Mouse (Mus musculus) induced T-regulatory cell, adult 2 months (primary cell): ENCODE results near the gene Ccz1.

Experiments
- DNase-seq: peaks from one replicate; pipeline ENCODE4 v3.0.0-alpha.2; 2012; ENCODE audit warnings: low read depth

The Ccz1 gene

DNA sequence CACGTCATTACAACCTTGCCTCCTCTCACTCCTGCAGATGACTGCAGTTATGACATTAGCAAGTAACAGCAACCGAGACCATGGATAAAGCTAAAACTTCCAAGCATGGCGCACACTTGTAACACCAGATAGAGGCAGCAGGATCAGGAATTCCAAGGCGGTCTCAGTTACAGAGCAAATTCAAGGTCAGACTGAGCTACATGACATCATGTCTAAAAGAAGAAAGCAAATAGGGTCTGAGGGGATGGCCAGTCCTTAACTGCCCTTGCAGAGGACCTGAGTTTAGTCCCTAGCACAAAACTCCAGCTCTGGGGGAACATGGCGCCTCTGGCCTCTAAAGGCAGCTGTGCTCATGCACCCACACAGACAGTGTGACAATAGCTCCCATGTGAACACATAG, 20.8 kb downstream of the Ccz1 start:
- no peak for DNase-seq

DNA sequence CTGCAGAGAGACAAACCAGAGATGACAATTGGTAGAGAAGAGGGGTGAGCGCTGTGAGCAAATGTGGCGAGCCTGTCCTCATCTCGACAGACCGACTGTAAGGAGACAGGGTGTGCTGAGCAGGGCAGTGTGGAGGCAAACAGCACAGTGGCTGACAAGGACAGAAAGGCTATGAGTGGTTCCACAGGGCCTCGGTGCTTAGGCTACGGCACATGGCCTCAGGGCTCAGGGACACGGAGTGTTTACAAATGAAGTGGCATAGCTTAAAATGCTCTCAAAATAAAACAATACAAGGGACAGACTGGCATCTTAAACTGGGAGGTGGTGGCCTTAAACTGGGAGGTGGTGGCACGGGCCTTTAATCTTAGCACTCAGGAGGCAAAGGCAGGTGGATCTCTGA, 21.4 kb downstream of the Ccz1 start:
- no peak for DNase-seq

DNA sequence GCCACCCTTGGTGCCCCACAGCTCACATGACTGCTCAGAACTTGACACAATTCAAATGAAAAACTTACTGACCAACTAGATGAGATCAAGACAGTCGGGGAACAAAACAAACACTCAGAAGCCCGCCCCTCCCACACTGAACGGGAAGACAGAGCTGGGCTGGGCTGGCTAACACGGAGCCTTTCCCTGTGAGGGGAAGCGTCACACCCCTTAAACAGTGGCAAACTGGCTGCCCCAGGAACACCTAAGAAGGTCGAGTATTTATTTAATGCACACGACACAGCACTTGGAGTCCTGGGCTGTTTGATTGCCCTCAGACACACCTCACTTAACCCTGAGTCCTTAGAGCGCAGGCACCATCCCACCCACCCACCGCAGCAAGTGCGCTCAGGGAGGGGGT, 22.0 kb downstream of the Ccz1 start:
- DNase-seq: no peak

DNA sequence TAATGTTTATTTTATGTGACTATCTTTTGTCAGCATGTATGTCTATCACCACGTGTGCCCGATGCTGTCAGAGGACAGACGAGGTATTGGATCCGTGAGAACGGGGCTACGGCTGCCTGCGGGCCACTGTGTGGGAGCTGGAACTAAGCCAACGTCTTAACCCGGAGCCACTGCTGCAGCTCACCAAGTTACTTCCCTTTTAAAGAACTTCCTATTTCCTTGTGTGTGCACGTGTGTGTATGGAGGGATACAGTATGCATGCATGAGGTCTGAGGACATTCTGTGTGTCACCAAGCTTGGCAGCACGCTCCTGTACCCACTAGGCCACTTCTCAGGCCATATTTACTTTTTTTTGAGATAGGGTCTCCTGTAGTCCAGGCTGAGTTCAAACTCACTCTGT, 24.6 kb downstream of the Ccz1 start:
- DNase-seq: no peak

DNA sequence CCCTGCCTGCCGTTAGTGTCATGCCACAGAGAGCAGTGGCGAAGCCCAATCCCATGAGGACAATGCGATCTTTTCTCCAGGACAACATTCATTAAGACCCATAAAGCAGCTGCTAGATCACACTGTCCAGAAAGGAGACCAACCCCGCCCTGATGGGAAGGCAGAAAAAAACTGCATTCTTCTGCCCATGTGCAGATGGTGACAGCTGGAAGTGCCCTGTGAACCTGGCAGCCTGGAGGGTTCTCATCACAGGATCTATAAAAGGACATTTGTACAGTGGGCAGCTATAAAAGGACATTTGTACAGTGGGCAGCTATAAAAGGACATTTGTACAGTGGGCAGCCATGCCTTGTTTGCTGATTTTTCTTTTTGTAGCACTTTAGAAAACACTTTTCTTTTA, 25.6 kb downstream of the Ccz1 start:
- DNase-seq: no peak

DNA sequence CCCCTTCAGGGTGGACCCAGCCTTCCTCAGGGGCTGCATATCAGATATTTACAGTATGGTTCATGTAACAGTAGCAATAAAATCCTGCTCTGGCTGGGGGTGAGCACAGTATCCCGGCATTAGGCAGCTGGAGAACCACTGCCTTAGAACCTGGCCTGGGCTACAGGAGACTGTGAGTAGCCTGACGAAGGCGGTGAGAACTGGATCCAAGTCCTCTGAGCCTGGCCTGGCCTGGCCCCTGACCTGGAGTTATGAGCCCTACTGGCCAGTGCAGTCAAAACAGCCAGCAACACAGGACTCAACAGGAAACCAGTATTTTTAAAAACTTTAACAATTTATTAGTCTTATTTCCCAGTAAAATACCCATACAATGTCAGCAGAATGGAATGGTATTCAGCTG, 27.1 kb downstream of the Ccz1 start:
- no peak for DNase-seq

DNA sequence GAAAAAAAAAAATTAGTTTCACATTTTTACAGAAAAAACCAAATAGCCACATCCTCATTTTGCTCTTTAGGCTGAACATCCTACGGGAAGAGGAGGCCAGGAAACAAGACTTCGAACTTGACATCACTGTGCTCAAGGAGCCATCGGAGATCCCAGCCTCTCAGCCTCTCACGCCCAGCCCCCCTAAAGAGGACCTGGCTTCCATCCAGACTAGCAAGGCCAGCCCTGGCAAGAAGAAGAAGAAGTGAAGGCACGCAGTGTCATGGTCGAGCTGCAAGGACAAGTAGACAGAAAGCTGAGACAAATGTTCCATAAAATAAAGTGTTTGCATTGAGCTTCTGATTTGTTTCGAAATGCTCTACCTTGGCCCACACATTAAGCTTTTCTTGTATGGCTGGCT, 29.3 kb downstream of the Ccz1 start:
- DNase-seq: no peak

DNA sequence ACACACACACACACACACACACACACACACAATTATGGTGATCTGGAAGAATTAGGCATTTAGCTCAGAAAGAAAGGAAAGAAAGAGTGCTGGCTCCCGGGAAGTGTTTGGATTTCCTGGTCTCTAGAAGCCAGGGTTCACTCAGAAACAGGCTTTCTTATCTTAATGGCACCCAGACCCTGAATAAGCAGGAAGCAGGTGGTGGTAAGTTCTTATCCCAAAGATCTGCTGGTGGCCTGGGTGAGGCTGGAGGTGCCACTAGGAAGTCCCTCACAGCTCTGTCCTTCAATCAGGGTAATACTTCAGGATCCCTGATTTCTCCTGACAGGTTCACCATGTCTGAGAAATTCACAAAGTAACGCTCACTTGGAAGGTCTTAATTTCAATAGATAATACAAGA, 32.3 kb downstream of the Ccz1 start:
- DNase-seq: no peak

DNA sequence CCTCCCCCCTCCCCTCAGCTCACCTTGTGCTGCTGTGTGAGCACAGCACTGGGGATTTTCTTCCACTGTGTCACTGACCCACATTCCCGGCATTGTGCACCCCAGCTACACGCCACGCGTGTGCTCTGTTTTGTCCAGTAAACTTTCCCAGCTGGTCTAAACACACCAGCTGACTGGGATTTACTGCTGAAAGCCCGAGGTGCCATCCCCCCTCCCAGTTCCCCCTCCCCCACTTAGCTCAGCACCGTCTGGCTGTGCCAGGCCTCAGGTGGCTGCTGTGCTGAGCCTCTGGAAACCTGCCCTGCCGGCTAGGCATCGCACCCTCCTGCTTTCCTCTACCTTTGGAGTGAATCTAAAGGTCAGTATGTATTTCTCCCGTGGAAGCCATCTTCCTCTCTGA, 33.8 kb downstream of the Ccz1 start:
- no peak for DNase-seq

DNA sequence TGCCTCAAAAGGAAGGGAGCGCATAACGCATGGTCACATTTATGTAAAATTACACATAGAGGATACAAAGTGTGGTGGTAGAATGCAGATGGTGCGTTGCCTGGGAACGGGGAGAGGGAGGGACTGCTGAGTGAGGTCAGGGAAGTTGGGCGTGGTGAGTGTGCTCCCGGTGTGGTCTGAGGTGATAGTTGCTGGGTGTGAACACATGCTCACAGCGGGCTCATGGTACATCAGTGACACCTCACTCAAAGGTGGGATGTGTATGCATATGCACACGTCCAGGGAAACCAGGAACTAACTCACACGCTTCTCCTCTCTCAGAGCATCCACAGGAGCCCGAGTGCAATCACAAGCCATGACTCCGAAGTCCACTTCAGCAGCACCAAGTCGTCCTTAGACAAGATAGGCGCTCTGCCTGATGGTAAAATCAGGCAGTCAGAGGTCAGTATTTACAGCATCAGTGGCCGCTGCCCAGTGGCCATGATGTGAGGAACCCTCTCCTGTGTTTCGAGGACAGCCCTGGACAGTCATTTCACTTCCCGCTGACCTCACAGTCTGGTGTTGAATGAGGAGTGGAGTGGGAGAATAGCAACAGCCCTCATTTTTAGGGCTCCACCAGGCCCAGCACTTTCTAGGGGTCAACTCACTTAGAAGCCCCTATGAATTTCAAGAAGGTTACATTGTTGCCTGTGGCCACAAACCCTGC, 37.8 kb downstream of the Ccz1 start:
- DNase-seq: peak; percentile 10

DNA sequence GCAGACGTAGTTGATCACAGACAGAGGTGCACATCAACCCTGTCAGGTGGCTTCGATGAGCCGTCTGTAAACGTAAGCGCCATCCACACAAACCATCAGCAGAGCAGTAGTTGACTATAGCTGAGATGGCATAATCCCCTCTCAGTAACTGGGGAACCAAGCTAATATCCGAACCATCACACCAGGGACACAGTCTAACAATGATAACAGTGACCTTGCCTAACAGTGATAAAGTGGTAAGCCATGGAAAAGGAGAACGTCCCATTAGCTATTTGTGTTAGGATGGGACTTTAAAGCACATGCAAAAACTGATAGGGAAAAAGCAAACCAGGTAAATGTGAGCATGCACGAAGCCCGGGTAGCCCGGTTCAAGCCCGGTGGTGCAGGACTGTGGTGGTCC, 38.4 kb downstream of the Ccz1 start:
- no peak for DNase-seq

DNA sequence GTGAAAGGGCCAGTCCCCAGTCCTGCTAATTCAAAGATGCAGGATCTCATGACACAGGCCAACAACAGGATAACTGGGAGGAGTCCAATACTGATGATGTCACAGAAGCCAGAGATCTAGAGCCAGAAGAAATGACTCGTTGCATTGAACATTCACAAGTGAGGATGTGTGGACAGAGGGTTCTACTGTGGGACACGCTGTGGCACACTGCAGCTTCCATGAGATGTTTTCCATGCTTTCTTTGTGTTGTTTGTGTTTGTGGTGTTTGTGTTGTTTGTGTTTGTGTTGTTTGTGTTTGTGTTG, 39.1 kb downstream of the Ccz1 start:
- DNase-seq: no peak

DNA sequence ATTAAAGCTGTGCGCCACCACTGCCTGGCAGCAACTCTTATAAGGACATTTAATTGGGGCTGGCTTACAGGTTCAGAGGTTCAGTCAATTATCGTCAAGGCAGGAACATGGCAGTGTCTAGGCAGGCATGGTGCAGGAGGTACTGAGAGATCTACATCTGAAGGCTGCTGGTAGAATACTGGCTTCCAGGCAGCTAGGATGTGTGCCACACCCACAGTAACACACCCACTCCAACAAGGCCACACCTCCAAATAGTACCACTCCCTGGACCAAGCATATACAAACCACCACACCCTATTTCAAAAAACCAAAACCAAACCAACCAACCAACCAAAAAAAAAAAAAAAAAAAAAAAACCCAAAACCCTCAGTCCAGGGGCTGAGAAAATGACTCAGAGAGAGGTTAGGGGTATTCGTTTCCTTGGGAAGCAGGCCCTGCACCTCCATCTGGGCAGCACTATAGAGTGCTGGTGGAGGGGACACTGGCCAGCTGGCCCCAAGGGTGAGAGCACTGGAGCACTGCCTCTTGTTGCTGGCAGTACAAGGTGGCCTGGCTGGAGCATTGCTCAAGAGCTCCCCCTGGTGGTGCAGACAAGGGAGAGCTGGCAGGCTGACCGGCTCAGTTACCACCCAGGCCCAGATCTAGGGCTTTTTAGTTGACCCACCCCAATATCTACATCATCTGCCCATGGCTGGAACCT, 39.6 kb downstream of the Ccz1 start:
- DNase-seq: peak; percentile 82

DNA sequence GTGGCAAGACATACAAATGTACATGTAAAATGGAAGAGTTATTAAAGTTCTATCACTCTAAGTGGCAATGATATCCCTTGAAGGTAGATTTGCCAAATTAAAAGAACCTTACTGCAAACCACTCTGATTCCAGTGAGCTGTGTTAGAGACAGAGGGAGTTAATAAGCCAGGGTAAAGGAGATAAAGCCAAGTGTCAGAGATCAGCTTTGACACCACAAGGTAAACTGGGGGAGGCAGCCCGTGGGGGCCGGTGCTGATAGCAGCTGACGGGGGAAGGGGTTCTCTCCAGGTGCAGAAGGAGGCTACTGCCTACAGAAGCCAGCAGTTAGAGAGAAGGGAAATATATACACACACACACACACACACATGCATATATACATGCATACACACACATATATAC, 42.0 kb downstream of the Ccz1 start:
- DNase-seq: no peak

DNA sequence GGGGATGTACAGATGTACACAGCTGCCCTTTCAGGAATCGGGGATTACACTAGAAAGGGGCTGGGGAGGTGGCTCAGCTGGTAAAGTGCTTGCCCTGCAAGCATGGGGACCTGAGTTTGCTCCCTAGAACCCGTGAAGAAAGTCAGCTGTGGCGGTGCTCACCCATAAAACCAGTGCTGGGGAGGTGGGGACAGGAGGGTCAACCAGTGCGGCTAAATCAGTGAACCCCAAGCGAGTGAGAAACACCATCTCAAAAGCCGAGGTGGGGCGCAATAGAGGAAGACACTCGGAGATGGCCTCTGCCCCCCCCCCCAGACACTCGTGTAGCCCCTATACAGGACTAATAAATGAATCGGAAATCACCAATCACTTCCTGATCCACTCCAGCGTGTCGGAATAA, 48.0 kb downstream of the Ccz1 start:
- no peak for DNase-seq

DNA sequence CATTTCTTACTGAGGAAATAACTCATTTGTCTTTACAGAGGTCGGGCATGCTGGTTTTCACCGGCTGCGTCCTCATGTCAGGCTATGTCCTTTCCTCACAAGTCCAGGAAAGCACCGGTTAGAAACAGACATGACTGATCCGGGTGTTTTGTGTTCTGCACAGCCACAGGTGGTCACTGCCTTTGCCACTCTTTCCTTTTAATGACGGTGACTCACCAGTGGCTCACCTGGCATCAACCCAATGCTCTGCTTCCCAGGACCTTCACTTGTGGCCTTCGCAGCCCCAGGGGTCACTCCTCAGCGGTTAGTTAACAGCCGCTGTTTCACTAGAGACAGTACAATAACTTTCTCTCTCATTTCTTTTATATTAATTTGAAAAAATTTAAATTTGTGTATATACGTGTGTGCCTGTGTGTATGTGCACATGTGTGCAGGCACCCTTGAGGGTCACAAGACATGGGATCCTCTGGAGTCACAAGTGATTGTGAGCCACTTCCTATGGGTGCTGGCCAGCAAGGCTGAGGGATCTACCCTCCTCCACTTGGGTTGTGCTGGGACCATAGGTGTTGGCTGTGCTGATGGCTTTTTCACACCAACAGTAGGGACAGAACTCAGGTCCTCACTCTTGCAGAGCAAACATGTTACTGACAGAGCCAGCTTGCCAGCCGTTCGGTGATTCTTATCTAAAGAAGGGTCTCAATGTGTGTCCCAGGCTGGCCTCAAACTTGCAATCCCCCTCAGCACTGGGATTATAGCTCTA, 48.9 kb downstream of the Ccz1 start:
- no peak for DNase-seq

DNA sequence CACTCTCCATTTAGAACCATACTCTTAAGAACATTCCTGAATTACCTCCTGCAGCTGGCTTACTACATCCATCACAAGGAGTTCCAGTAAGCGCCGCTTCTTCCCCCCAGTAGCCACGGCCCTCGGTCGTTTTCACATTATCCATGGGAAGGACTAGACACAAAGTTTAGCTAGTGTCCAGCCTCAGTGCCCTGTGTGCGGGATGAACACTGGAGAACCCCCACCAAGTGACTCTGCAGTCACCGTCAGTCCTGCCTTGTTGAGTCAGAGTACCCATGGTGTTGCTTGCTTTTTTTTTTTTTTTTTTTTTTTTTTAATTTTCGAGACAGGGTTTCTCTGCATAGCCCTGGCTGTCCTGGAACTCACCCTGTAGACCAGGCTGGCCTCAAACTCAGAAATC, 53.5 kb downstream of the Ccz1 start:
- no peak for DNase-seq

DNA sequence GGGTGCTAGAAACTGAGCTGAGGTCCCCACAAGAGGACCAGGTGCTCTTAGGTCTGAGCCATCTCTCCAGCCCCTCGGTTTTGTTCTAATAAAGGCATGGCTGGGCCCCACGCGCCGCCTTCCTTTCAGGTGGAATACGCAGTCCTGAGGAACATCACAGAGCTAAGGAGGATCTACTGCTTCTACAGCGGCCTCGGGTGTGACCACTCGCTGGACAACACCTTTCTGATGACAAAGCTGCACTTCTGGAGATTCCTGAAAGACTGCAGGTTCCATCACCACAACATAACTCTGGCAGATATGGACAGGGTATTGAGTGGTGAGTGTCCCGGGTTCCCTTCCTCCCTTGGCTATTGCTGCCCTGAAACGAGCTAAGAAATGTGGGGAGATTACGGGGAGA, 55.1 kb downstream of the Ccz1 start:
- no peak for DNase-seq

DNA sequence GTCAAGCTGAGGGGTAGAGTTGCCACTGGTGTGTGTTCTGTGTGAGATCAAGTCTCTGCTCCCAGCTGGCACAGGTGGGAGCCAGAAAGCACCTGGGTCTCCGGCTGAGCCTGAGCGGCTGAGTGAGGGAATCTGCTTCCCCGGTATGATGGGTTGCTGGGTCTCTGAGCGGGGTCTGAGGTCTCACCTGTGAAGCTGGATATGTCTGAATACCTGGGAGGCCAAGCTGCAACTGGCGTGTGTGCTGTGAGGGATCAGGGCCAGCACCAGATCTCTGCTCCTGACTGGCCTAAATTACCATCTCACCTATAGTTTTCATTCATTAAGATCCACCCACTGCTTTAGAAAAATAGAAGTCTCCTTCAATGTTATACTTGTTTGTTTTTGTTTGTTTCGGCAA, 57.6 kb downstream of the Ccz1 start:
- DNase-seq: no peak

DNA sequence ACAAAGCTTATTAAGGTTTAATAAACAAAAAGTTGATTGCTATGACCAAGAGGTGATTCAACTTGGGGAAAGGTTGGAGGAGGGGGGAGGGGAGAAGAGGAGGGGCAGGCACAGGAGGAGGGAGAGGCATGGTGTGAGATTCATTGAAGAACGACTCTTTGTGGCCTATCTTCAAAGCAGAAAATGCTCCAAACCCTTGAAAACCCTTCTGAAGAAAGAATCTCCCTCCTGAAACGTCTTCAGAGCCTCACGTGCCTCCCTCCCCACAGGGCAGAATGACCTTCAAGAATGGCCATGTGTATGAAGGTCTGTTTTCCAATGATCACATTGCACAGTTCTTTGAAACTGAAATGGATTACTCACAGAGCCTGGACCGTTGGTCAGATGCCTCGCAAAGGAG, 64.7 kb downstream of the Ccz1 start:
- no peak for DNase-seq

DNA sequence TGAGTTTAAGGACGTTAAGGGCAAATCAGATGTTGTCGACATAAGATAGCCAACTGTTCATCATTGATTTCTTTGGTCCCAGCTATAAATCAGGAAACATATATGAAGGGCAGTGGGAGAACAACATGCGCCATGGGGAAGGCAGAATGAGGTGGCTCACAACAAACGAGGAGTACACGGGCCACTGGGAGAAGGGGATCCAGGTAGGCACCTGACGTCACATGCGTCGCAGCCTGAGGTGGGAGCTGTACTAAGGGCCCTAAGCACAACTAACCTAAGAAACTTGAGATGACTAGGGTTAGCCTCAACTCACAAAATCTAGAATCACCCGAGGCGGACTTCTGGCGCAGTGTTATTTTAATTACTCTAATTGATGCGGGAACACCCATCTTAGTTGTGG, 66.3 kb downstream of the Ccz1 start:
- DNase-seq: no peak

DNA sequence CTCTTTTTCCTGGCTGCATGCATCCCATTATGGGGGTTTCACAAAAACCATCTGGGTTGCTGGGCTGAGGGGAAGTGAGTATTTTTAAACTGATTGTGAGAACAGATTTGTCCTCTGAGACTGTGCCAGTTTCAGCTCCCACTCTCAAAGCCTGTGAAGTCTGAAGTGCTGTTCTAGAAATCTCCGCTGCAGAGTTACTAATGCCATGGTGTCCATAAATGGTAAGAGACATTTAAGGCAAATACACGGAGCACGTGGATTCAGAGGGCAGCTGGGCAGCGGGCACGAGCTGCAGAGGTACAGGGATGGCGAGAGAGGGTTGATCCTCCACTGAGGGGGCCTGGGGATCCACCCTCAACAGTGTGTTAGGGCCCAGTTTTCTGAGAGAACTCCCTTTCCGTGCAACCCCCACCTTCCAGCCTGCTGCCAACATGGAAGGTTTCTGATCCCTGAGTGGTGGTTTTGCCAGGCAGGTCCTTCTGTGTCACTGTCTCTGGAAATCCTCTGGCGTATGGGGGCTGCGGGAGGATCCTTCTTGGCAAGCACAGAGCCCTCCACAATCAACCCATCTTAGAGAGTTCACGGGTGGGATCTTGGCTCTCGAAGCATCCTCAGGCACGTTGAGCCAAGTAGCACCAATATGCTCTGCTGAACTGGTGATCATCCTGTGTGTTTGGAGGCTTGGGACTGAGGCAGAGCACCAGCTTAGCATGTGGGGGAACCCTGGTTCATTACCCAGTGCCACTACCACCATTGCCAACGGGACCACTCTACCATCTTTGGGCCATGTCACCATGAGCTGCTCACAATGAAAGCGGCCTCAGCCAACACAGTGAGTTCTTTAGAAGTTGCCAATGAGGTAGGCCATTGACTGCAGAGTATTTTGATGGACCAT, 71.2 kb downstream of the Ccz1 start:
- DNase-seq: no peak

DNA sequence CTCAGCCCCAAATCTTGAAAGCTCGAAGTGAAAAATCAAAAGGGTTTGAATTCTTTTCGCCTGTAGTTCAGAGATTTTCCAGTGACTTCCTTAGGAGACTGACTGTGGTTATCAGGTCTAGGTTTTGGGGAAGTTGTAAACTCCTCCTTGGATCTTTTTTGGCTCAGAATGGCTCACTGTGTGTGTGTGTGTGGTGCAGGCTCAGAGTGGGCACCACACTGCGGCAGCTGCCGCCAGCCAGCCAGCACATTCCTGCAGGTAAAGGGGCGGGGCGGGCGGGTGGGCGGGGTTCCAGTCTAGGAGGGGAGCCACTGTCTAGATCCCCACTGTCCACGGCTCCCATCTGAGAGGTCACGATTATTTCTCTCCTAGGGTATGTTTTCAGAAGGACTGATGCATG, 73.1 kb downstream of the Ccz1 start:
- DNase-seq: no peak
